Mouse (Mus musculus): Measurements from ENCODE around the gene Larp6.

Larp6 gene

DNA sequence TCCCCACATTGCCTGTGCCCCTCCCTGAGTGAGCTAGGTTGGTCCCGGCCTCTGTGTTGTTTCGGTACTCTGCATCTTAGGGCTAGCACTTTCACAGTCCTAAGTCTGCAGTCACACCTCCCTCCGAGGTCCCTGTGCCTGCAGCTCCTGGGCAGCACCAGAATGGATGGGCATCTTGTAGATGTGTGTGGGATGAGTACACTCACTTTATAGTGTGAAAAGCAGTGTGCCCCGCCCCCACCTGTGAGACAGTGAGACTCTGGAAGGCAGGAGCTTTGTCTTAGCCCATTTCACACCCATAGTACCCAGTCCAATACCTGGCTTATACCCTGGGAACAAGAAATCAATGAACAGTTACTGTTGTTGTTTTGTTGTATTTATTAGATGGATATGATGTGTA lies 2.5 kb downstream of the Larp6 start:
- no peak for DNase-seq (ENCODE audit: low read depth, low spot score)

GRCm38 (mm10) chr9:60715828-60716227 lies 3.0 kb downstream of the Larp6 start:
- peak; percentile 23 for DNase-seq (ENCODE audit: low read depth, low spot score)

GRCm38 (mm10) chr9:60718284-60718683 lies 5.5 kb downstream of the Larp6 start:
- DNase-seq (ENCODE audit: low read depth, low spot score) = peak; percentile 73

DNA sequence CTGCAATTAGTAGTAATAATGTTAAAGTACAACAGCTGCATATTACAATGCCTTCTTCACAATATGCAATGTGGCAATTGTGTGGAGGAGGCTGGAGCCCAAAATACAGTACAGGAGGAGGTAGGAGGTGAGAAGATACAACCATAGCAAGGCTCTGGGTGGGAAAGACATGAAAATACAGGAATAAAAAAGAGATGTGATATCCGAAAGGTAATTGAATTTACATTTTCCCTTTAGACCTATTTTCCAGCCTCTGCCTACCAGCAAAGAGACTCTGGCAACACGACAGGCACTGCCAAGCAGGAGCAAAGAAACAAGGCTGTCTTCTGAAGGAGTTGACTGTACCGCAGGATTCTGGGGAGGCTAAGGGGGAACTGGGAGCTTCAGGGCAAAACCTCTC lies 6.9 kb downstream of the Larp6 start:
- DNase-seq (ENCODE audit: low read depth, low spot score) = no peak

GRCm38 (mm10) chr9:60724968-60725367 lies 12.2 kb downstream of the Larp6 start:
- DNase-seq (ENCODE audit: low read depth, low spot score) = no peak

GRCm38 (mm10) chr9:60734321-60734720 lies 21.5 kb downstream of the Larp6 start:
- no peak for DNase-seq (ENCODE audit: low read depth, low spot score)

DNA sequence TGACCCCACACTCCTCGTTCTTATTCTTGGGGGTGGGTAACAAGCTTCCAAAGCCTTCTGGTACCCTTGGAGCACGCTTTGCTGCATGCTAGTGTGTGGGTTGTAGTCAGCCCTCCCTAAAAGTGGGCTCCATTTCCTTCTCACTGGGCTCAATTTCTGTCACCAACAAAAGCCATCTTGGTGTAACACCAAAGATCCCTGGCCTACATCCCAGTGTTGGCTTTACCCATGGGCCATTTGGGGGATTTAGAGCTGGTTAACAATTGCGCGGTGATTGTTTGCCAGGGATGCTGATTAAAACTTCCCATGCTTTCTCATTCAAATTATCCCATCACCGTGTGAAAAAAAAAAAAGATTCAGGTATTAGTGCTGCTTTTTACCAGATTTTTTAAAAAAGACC lies 26.3 kb downstream of the Larp6 start:
- DNase-seq (ENCODE audit: low read depth, low spot score) = no peak

- DNase-seq (ENCODE audit: low read depth, low spot score) = no peak
These were observed 28.6 kb downstream of the Larp6 start for GRCm38 (mm10) chr9:60741436-60741835.

- DNase-seq (ENCODE audit: low read depth, low spot score) = no peak
These were observed 29.7 kb downstream of the Larp6 start for GRCm38 (mm10) chr9:60742516-60742915.

DNA sequence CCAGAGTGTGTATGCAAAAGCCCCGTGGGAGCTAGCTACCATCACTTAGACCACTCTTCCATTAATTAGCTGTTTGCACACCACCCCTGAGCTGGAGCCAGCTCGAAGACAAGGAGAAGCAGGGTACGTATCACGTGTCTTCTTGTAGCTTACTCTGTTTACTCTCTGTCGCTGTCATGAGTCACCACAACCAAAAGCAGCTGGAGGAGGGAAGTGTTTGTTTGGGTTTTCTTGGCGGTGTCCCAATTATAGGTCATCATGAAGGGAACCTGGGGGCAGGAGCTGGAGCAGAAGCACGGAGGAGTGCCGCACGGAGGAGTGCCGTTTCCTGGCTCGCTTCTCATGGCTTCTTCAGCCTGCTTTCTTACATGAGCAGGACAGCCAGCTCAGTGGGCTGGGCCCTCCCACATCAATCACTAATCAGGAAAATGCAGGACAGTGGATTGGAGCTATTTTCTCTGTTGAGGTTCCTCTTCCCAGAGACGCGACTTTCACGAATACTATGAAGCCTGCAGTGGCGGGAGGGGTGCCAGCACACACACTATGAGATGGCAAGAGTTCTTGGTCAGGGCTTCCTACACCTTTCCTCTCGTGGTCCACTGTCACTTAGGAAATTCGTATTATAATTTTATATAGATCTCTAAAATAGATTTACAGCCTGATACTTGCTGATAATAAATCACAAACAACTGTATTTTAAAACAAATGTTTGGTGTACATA lies 30.6 kb downstream of the Larp6 start:
- DNase-seq (ENCODE audit: low read depth, low spot score) = no peak

- peak; percentile 40 for DNase-seq (ENCODE audit: low read depth, low spot score)
These were observed 31.6 kb downstream of the Larp6 start for GRCm38 (mm10) chr9:60744171-60744969.

GRCm38 (mm10) chr9:60744971-60745370 lies 32.2 kb downstream of the Larp6 start:
- DNase-seq (ENCODE audit: low read depth, low spot score) = no peak

GRCm38 (mm10) chr9:60746561-60746960 lies 33.8 kb downstream of the Larp6 start:
- no peak for DNase-seq (ENCODE audit: low read depth, low spot score)

DNA sequence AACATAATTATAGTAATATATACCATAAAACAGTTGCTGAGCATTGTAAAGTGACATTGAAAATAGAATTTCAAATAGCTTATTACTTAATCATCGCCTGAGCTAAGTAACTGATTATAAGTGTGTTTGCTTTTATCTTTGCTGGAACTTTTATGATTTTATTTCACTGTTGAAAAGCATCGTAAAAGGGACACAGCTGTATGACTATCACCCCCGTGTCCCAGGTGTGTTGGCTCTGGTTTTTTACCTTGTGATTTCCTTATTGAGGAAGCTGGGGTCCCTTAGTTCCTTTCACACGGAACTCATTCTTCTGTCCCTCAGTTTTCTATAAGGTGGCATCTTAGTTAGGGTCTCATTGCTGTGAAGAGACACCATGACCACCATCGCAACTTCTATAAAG lies 34.9 kb downstream of the Larp6 start:
- DNase-seq (ENCODE audit: low read depth, low spot score) = no peak

DNA sequence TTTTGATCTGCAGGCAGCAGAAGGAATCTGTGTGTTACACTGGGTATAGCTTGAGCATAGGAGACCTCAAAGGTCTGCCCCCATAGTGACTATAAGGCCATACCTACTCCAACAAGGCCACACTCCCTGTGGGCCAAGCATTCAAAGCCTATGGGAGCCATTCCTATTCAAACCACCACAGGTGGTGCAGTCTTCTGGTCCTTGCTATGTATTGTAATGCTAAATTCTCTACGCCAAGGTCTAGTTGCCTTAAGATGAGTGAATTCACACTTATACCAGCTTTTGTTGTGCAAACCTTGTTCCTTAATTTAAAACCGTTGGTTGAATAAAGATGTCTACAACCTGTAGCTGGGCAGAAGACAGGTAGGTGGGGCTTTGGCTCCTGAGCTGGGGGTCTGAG lies 35.4 kb downstream of the Larp6 start:
- DNase-seq (ENCODE audit: low read depth, low spot score) = peak; percentile 75

DNA sequence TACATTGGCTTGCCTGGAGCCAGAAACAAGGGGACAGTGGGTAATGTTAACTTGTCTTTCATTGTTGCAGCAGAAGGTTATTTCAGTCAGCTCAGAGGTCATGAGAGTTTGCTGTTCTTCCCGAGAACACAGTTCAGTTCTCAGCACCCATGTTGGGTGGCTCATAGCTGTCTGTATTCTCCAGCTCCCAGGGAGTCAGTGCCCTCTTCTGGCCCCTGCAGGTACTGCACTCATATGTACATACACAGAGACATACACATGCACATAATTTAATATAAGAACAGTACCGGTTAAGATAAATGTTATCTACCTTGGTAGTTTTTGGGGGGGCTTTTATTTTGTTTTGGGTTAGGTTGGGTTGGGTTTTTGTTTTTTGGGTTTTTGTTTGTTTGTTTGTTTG lies 36.3 kb downstream of the Larp6 start:
- peak; percentile 55 for DNase-seq (ENCODE audit: low read depth, low spot score)

DNA sequence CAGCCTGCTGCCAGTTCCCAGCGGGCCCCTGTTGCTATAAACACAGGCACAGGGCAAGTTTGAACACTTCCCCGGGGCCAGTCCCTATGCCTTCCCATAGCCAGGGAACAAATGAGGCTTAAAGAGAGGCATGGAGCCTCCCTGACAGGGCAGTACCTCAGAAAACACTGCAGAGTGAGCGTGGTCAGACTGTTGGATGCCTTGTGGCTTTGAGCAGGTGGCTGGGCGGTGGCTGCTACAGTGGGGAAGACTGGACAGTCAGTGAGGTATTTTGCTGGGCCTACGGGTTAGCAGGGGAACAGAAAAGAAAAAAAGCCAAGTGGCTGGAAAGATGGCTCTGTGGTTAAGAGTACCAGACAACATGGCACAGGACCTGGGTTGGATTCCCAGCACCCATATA lies 38.3 kb downstream of the Larp6 start:
- no peak for DNase-seq (ENCODE audit: low read depth, low spot score)

- DNase-seq (ENCODE audit: low read depth, low spot score) = no peak
These were observed 39.2 kb downstream of the Larp6 start for GRCm38 (mm10) chr9:60751971-60752370.

DNA sequence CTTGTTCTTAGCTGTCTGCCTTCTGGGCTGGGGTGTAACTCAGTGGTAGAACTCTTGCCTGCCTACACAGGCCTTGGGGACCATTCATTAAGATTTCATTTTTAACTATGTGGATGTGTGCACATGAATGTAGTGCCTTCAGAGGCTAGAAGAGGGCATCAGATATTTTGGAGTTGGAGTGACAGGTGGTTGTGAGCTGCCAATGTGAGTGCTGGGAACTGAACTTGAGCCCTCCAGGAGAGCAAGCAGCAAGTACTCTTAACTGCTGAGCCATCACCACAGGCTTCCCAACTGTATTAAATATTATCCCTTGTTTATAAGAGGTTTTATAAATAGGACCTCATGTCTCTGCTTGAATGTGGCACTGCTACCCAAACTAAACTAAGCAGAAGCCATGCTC lies 39.8 kb downstream of the Larp6 start:
- DNase-seq (ENCODE audit: low read depth, low spot score) = no peak

DNA sequence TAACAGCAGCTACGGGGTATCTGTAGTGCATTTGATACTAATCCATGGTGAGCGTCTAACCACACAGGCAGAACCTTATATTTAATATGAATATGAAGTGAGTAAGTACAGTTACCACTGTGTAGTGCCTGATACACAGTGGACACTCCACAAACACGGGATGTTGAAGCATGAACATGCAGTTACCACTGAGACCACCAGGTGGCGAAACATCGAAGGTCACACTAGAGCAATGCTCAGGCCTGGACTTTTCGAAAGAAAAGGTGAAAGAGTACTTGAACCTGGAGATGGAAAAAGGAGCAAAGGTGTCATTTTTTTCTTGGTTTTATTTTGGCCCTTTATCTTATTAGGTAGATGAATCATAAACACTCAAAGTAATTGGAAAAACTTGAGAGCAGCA lies 43.5 kb downstream of the Larp6 start:
- DNase-seq (ENCODE audit: low read depth, low spot score) = peak; percentile 66

- DNase-seq (ENCODE audit: low read depth, low spot score) = no peak
These were observed 44.3 kb downstream of the Larp6 start for GRCm38 (mm10) chr9:60756866-60757740.

GRCm38 (mm10) chr9:60757817-60758216 lies 45.0 kb downstream of the Larp6 start:
- no peak for DNase-seq (ENCODE audit: low read depth, low spot score)
